Mouse (Mus musculus): ENCODE data around the gene Cacna1a. TPM values are rescaled to one million over a fixed set of nuclear protein-coding genes. Genes with fewer than 3 reads are reported as not detected.
"Not testable (repeated sequence)": the region's sequence is repeated elsewhere in the genome, so short reads cannot be mapped to it uniquely, and the experiment has no call there.

The Cacna1a gene
- polyA plus RNA-seq, 1 experiment from 2014 or later = 15.7 TPM

DNA sequence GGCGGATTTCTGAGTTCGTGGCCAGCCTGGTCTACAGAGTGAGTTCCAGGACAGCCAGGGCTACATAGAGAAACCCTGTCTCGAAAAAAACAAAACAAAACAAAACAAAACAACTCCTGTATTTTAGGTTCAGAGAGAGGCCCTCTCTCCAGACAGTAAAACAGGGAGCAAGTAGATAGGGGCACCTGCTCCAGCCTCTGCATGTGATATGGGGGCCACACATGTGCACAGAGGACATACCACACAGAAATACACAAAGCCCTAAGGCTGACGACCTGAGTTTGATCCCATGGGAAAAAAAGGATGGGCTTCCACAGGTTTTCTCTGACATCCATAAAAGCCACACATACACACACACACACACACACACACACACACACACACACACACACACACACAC is 235.2 kb downstream of the Cacna1a start:
- not testable (repeated sequence) for H3K27ac ChIP-seq; H3K36me3 ChIP-seq (ENCODE audit: inconsistent target); H3K79me2 ChIP-seq (ENCODE audit: inconsistent target); H3K4me3 ChIP-seq (ENCODE audit: inconsistent target)
- WGBS (ENCODE audit: missing documents) = 86% methylated on average over 4 of the region's 4 CpGs

DNA sequence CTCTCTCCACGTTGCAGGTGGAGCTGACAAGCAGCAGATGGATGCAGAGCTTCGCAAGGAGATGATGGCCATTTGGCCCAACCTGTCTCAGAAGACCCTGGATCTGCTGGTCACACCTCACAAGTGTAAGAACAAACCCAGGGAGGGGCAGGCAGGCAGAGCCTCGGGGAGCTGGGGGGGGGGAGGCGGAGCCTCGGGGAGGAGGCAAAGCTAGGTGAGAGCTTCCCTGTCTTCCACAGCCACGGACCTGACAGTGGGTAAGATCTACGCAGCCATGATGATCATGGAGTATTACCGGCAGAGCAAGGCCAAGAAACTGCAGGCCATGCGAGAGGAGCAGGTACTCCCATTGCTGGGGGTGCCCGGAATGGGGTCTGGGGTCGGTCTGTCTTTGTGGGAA is 241.3 kb downstream of the Cacna1a start:
- 89% methylated on average over 11 of the region's 11 CpGs for WGBS (ENCODE audit: missing documents)
- no peak overlapping the region for H3K27ac ChIP-seq
- H3K79me2 ChIP-seq (ENCODE audit: inconsistent target) = no peaks in the 10 kb centered on the region
- no peaks in the 10 kb centered on the region for H3K36me3 ChIP-seq (ENCODE audit: inconsistent target)
- no peak overlapping the region for H3K4me3 ChIP-seq (ENCODE audit: inconsistent target)

DNA sequence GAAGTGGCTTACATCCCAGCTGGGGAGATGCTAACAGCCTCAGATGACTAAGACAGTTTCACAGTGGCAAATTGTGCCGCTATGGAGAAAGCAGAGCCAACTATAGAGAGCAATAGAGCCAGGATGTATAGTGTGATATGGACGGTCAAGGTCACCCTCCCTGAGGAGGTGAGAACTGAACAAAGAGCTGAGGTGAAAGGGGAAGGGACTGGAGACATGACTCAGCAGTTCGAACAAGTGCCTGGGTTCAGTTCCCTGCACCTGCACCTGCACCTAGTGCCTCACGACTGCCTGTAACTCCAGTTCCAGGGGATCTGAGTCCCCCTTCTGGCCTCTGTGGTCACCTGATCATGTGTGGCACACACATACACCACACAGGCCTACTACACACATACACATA is 241.9 kb downstream of the Cacna1a start:
- Histone ChIP-seq H3K79me2 (ENCODE audit: inconsistent target) (no peaks in the 10 kb centered on the region), H3K27ac (no peak overlapping the region), H3K36me3 (ENCODE audit: inconsistent target) (no peaks in the 10 kb centered on the region), H3K4me3 (ENCODE audit: inconsistent target) (no peak overlapping the region)
- 80% methylated on average over 4 of the region's 4 CpGs for WGBS (ENCODE audit: missing documents)

DNA sequence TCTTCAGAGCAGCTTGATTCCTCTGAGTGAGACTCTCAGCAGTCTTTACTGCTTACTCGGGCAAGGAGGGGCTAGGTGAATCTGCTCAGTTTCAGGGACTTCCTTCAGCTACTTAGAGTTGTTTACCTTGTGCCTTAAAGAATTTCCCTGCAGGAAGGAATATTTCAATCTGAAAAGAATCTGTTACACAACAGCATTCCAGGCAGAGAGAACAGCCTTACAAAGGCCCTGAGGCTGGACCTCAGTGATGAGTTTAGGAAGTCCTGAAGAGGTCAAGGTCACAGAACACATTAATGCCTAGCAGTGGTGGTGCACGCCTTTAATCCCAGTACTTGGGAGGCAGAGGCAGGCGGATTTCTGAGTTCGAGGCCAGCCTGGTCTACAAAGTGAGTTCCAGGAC is 243.6 kb downstream of the Cacna1a start:
- H3K79me2 ChIP-seq (ENCODE audit: inconsistent target) = no peaks in the 10 kb centered on the region
- no peak overlapping the region for H3K4me3 ChIP-seq (ENCODE audit: inconsistent target)
- H3K36me3 ChIP-seq (ENCODE audit: inconsistent target) = no peaks in the 10 kb centered on the region
- no peak overlapping the region for H3K27ac ChIP-seq
- WGBS (ENCODE audit: missing documents) = 96% methylated on average over 3 of the region's 4 CpGs

DNA sequence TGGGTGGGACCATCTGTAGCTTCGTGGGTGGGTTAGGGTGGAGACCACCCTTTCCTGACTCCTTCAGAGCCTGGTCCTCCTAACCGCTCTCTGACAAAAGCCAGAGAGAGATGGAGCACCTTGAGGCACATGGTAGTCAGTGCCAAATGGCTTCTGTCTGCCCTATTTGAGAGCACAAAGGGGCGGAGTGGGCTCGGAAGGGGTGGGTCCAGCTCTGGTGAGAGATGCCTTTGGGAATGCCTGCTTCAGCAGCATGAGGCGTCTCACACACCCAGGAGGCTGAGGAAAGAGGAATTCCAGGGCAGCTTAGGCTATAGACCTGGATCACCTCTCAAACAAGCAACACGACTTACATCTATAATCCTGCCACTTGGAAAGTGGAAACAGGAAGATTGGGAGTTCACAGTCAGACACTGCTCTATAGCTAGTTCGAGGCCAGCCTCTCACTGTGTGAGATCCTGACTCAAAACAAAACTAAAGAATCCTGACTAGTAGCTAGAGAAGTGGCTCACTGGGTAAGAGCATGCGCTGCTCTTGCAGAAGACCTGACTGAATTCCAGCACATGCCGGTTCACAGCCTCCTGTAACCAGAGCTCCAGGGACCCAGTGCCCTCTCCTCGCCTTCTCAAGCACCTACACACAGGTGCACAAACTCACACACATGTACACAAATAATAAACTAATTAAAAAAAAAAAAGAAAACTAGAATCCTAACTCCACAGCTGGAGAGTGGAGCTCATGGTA is 245.8 kb downstream of the Cacna1a start:
- 83% methylated on average over 10 of the region's 10 CpGs for WGBS (ENCODE audit: missing documents)
- Histone ChIP-seq H3K4me3 (ENCODE audit: inconsistent target) (no peak overlapping the region), H3K36me3 (ENCODE audit: inconsistent target) (no peaks in the 10 kb centered on the region), H3K27ac (no peak overlapping the region), H3K79me2 (ENCODE audit: inconsistent target) (no peaks in the 10 kb centered on the region)

DNA sequence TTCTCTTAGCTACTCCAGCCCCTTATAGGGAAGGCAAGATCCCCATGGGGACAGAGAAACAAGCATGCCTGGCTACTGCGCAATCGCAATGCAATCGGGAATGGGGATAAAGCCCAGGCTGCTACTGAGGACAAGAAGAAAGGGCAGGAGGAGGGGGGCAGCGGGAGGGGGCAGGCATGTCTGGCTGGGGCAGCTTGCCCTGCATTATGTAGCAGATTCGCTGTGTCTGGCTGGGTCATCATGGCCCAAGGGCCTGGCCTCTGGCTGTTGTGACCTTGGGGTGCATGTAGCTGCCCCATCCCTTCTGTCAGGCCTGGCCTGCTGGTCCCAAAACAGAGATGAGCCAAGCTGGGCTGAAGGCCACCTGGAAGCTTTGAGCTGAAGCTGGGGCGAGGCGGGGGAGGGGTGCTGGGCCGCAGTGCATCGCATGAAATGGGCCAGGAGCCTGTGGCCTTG is 246.6 kb downstream of the Cacna1a start:
- Histone ChIP-seq H3K36me3 (ENCODE audit: inconsistent target) (no peaks in the 10 kb centered on the region), H3K79me2 (ENCODE audit: inconsistent target) (no peaks in the 10 kb centered on the region), H3K27ac (no peak overlapping the region), H3K4me3 (ENCODE audit: inconsistent target) (no peak overlapping the region)
- 91% methylated on average over 9 of the region's 9 CpGs for WGBS (ENCODE audit: missing documents)

DNA sequence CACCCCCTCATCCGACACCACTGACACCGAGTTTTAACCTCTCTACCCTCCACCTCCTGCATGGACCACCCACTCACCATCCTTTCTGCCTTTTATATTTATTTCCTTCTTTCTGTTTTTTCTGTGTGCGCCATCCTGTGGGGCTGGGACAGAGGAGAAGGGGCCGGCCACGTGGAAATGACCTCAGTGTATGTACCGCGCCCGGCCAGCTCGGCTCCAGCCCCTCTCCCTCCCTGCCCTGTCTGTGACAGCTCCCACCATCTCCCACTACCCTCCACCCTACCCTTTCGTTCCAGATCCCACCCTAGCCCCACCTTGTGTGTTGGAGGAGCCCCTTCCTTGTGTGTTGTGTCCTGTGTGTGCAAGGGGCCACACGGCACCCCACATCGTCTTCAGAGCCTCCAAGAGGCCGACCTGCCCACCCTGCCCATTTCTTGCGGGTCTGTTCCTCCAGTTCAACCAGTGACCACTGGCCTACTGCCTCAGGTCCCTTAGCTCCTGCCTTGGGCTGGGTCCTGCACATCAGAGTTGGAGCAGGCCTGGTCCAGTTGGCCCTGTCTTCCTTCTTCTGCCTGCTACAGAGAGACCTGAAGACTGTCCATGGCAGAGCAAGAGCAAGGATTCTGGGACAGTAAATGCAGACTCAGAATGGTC is 247.3 kb downstream of the Cacna1a start:
- WGBS (ENCODE audit: missing documents) = 94% methylated on average over 14 of the region's 14 CpGs
- Histone ChIP-seq H3K36me3 (ENCODE audit: inconsistent target) (no peaks in the 10 kb centered on the region), H3K27ac (no peak overlapping the region), H3K4me3 (ENCODE audit: inconsistent target) (no peak overlapping the region), H3K79me2 (ENCODE audit: inconsistent target) (no peaks in the 10 kb centered on the region)

DNA sequence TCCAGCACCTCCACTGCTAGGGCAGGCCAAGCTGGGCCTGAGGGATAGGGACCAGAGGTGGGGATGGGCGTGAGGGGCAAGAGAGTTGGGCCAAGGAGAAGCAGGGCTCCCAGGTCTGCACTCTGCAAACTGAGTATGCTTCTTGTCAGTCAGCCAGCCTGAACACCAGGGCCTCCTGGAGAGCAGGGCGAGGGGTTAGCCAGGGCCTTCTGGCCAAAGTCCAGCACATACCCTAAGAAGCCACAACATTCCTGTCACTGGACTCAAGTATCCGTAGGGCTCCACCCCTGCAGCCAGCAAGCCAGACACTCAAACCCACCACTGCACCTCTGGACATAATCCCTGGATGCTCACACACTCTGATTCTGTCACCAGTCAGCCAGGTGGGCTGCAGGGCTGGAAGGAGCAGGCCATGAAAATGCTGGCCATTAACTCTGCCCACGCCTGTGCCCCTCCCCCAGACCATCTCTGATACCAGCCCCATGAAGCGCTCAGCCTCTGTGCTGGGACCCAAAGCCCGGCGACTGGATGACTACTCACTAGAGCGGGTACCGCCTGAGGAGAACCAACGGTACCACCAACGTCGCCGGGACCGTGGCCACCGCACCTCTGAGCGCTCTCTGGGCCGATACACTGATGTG is 247.9 kb downstream of the Cacna1a start:
- Histone ChIP-seq H3K79me2 (ENCODE audit: inconsistent target) (no peaks in the 10 kb centered on the region), H3K36me3 (ENCODE audit: inconsistent target) (no peaks in the 10 kb centered on the region), H3K4me3 (ENCODE audit: inconsistent target) (no peak overlapping the region), H3K27ac (no peak overlapping the region)
- WGBS (ENCODE audit: missing documents) = 91% methylated on average over 17 of the region's 17 CpGs

DNA sequence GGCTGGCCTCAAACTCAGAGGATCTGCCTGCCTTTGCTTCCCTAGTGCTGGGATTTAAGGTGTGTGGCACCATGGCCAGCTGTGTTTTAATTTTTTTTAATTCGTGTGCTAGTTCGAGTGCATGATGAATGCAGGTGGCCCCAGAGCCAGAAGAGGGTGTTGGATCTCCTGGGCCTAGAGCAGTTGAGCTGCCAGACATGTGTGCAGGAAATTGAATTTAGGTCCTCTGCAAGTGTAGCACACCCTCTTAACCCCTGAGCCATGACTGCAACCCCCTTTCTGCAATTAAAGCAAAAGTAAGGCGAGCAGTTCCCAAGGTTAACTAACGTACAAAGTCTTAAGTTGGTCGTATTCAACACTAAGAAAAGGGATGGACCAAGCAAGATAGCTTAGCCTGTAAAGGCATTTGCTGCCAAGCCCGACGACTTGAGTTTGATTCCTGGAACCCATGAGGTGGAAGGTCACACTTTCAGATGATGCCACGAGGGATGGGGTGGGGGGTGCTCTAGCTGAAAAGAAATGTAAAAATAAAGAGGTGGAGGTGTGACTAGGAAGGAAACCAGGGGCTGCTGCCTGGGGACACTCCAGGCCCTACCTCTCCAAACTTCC is 249.8 kb downstream of the Cacna1a start:
- no peaks in the 10 kb centered on the region for H3K79me2 ChIP-seq (ENCODE audit: inconsistent target)
- H3K27ac ChIP-seq = no peak overlapping the region
- WGBS (ENCODE audit: missing documents) = 46% methylated on average over 8 of the region's 8 CpGs
- H3K36me3 ChIP-seq (ENCODE audit: inconsistent target) = no peaks in the 10 kb centered on the region
- no peak overlapping the region; the same call in 1 of the 2 replicates for H3K4me3 ChIP-seq (ENCODE audit: inconsistent target)

DNA sequence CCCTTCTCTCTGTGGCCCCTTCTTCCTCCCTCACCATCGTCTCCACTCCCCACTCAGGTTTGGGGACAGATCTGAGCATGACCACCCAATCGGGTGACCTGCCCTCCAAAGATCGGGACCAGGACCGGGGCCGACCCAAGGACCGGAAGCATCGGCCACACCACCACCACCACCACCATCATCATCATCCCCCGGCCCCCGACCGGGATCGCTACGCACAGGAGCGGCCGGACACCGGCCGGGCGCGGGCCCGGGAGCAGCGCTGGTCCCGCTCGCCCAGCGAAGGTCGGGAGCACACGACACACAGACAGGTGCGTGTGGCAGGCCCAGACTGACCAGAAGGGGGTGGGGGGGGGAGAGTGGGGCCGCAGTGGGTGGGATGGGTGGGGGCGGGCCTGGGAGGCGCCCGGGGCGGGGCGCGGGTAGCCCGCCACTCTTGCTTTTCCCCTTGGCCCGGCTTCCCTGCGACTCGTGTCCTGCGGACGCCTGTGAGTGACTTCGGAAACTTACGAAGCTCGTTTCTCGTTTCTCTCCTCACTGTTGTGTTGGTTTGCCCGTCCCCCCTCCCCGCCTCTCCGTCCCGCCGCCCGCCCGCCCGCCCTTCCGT is 250.4 kb downstream of the Cacna1a start:
- 3% methylated on average over 31 of the region's 52 CpGs for WGBS (ENCODE audit: missing documents)

DNA sequence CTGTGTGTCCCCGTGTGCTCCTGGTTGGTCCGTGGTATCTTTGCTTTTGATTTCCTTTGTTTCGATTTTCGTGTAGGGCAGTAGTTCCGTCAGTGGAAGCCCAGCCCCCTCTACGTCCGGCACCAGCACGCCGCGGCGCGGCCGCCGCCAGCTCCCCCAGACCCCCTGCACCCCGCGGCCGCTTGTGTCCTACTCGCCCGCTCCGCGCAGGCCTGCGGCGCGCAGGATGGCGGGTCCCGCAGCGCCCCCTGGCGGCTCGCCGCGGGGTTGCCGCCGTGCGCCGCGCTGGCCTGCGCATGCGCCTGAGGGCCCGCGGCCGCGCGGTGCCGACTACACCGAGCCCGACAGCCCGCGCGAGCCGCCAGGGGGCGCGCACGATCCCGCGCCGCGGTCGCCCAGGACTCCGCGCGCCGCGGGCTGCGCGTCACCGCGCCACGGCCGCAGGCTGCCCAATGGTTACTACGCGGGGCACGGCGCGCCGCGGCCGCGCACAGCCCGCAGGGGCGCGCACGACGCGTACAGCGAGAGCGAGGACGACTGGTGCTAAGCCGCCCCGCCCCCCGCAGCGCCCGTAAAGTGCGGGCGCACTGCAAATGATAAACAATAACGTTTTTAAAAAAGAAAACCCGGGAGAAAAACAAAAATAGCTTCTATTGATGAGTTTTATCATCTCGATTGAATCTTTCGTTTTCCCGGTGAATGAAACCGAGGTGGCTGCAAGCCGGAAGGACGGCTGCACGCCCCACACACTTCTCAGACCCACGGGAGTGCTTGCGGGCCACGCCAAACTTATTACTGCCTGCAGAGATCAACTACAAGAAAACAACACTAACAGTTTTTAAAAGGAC is 251.1 kb downstream of the Cacna1a start:
- Histone ChIP-seq H3K27ac (no peak overlapping the region), H3K36me3 (ENCODE audit: inconsistent target) (no peaks in the 10 kb centered on the region), H3K4me3 (ENCODE audit: inconsistent target) (peak overlapping the region; percentile 51), H3K79me2 (ENCODE audit: inconsistent target) (no peaks in the 10 kb centered on the region)
- under 1% methylated on average over 100 of the region's 106 CpGs for WGBS (ENCODE audit: missing documents)

More for the DNA sequence above, 250.4 kb downstream of the Cacna1a start:
- no peak overlapping the region for H3K27ac ChIP-seq
- H3K79me2 ChIP-seq (ENCODE audit: inconsistent target) = no peaks in the 10 kb centered on the region
- H3K36me3 ChIP-seq (ENCODE audit: inconsistent target) = no peaks in the 10 kb centered on the region
- peak overlapping the region; percentile 15; the same call in 1 of the 2 replicates for H3K4me3 ChIP-seq (ENCODE audit: inconsistent target)

DNA sequence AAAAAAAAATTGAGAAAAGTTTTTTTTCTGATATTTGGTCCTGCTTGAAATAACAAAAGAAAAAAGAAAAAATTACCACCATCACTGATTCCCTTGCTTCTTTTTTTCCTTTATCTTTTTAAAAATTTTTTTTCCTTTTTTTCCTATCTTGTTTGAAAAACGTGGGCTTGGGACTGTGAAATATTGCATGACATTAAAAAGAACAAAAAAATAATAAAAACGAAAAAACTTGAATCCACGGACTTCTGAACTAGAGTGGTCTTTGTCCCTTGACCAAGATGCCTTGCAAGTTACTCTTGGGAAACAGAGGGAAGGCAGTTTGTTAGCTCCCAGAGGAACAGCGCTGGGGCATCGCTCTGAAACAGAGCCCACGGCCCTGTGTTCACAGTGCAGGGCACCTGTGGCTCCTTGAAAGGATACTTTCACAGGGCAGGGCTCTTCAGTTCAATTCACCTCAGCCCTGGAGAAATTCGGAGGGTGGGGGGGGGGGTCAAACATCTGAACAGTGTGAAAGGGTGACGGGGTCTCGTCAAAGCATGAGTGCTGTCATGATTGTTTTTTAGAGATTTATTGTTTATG is 251.9 kb downstream of the Cacna1a start:
- no peaks in the 10 kb centered on the region for H3K36me3 ChIP-seq (ENCODE audit: inconsistent target)
- 50% methylated on average over 7 of the region's 9 CpGs for WGBS (ENCODE audit: missing documents)
- no peak overlapping the region for H3K27ac ChIP-seq
- H3K79me2 ChIP-seq (ENCODE audit: inconsistent target) = no peaks in the 10 kb centered on the region
- peak overlapping the region; percentile 51 for H3K4me3 ChIP-seq (ENCODE audit: inconsistent target)

DNA sequence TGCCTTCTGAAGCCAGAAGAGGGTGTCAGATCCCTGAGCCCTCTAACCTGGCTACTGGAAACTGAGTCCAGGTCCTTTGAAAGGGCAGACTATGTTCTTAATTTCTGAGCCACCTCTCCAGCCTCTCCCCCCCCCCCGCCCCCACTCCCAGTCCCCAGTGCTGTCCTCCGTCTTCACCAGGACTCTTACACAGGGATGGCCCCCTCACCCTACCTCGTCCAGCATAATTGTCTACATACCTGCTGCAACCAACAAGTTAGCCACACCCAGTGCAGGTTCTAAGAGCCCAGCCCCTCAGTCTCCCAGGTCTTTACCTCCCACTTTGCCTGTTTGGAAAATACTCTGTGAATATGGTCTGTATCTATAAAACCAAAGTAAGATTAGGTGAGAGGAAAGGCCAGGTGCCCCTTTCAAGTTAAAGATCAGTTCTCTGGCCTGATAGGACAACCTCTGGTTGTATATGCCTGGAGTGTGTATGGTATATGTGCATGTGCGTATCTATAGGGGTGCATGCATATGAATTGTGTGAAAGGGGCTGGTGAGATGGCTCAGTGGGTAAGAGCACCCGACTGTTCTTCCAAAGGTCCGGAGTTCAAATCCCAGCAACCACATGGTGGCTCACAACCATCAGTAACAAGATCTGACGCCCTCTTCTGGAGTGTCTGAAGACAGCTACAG is 252.5 kb downstream of the Cacna1a start:
- H3K4me3 ChIP-seq (ENCODE audit: inconsistent target) = no peak overlapping the region
- H3K27ac ChIP-seq = no peak overlapping the region
- no peaks in the 10 kb centered on the region for H3K36me3 ChIP-seq (ENCODE audit: inconsistent target)
- H3K79me2 ChIP-seq (ENCODE audit: inconsistent target) = no peaks in the 10 kb centered on the region
- 88% methylated on average over 5 of the region's 7 CpGs for WGBS (ENCODE audit: missing documents)
